ENCODE assay signal across 19 mouse cellular contexts in genomic region chr7:111637866-111638448, GRCm38 (mm10).
DNase-seq lines count a peak whose midpoint lies in the region; ATAC-seq lines count a peak whose summit lies in the region.
"Had no signal": no experiment of that assay in that cellular context is flagged by ENCODE, and none has a peak within 500 bp of the region (broad histone marks: within the 10 kb centered on the region; RNA-seq: fewer than 3 reads in every experiment).

No protein-coding gene starts in this region.

- WGBS in forebrain, embryonic 15.5 days, result 60% methylated on average over 2 of the region's 2 CpGs
- 88% methylated on average over 2 of the region's 2 CpGs for whole genome bisulfite sequencing in forebrain, embryonic 10.5 days
- 60% methylated on average over 2 of the region's 2 CpGs for WGBS in hindbrain, embryonic 15.5 days
- WGBS in hindbrain, embryonic 12.5 days, result 83% methylated on average over 2 of the region's 2 CpGs
- 49% methylated on average over 2 of the region's 2 CpGs for WGBS in neural tube, embryonic 13.5 days

- no peaks in the 10 kb centered on the region for H3K27me3 ChIP-seq in forebrain, embryonic 15.5 days
- H3K27me3 ChIP-seq in forebrain, embryonic 10.5 days (ENCODE audit: poor library complexity, severe bottlenecking), result no peaks in the 10 kb centered on the region
- H3K27me3 ChIP-seq in hindbrain, embryonic 15.5 days, result no peaks in the 10 kb centered on the region
- H3K27me3 ChIP-seq in hindbrain, embryonic 12.5 days, result no peaks in the 10 kb centered on the region
- no peaks in the 10 kb centered on the region for H3K27me3 ChIP-seq in neural tube, embryonic 13.5 days
- H3K27me3 ChIP-seq: embryonic facial prominence, embryonic 13.5 days; Patski had no signal

- DNase-seq in forebrain, embryonic 10.5 days (ENCODE audit: extremely low spot score, low spot score), result no peak
- no peak for DNase-seq in neural tube, embryonic 10.5 days (ENCODE audit: extremely low spot score, low spot score)
- no peak for DNase-seq in cerebellum, adult 18-20 months
- DNase-seq: cerebellum, adult 2 months; cerebellum, postnatal 10 days; gastrocnemius, postnatal 14 days had no signal

- no peak for ATAC-seq in forebrain, embryonic 15.5 days (replicated peaks)
- ATAC-seq in hindbrain, embryonic 15.5 days (ENCODE audit: low FRiP score, low read depth), result peak; percentile 6; the same call in 1 of the 2 replicates
- ATAC-seq in hindbrain, embryonic 12.5 days (ENCODE audit: low FRiP score), result no peak
- peak; percentile 82 for ATAC-seq in neural tube, embryonic 13.5 days (ENCODE audit: low read depth)
- ATAC-seq in CD4-positive, CD25-positive, alpha-beta regulatory T cell, adult 4 months, result no peak
- ATAC-seq: activated CD4-positive, CD25-positive, alpha-beta regulatory T cell, adult 4 months; forebrain, embryonic 14.5 days; inflammation-experienced regulatory T-cells, adult 6 months; intestine, postnatal 0 days; Patski had no signal

- H3K4me3 ChIP-seq in forebrain, embryonic 15.5 days, result no peak overlapping the region
- no peak overlapping the region for H3K4me3 ChIP-seq in forebrain, embryonic 10.5 days
- H3K4me3 ChIP-seq in hindbrain, embryonic 15.5 days, result no peak overlapping the region
- no peak overlapping the region for H3K4me3 ChIP-seq in hindbrain, embryonic 12.5 days
- no peak overlapping the region for H3K4me3 ChIP-seq in neural tube, embryonic 13.5 days
- H3K4me3 ChIP-seq: embryonic facial prominence, embryonic 13.5 days; heart, adult 2 months had no signal

- H3K27ac ChIP-seq in forebrain, embryonic 15.5 days (replicated peaks), result peak overlapping the region; percentile 25; the same call in 1 of the 2 replicates
- no peak overlapping the region for H3K27ac ChIP-seq in forebrain, embryonic 10.5 days
- H3K27ac ChIP-seq in hindbrain, embryonic 15.5 days (replicated peaks), result no peak overlapping the region
- no peak overlapping the region for H3K27ac ChIP-seq in hindbrain, embryonic 12.5 days
- peak overlapping the region; percentile 39; the same call in 1 of the 2 replicates for H3K27ac ChIP-seq in neural tube, embryonic 13.5 days (replicated peaks)
- H3K27ac ChIP-seq: embryonic facial prominence, embryonic 13.5 days; heart, adult 2 months had no signal

- no peaks in the 10 kb centered on the region for H3K36me3 ChIP-seq in forebrain, embryonic 15.5 days
- no peaks in the 10 kb centered on the region for H3K36me3 ChIP-seq in forebrain, embryonic 10.5 days (replicated peaks)
- H3K36me3 ChIP-seq in hindbrain, embryonic 15.5 days, result no peaks in the 10 kb centered on the region
- no peaks in the 10 kb centered on the region for H3K36me3 ChIP-seq in hindbrain, embryonic 12.5 days
- no peaks in the 10 kb centered on the region for H3K36me3 ChIP-seq in neural tube, embryonic 13.5 days
- H3K36me3 ChIP-seq: embryonic facial prominence, embryonic 13.5 days had no signal

- no peaks in the 10 kb centered on the region for H3K9me3 ChIP-seq in forebrain, embryonic 15.5 days
- H3K9me3 ChIP-seq in forebrain, embryonic 10.5 days, result no peaks in the 10 kb centered on the region
- no peaks in the 10 kb centered on the region for H3K9me3 ChIP-seq in hindbrain, embryonic 15.5 days
- H3K9me3 ChIP-seq in hindbrain, embryonic 12.5 days (replicated peaks), result no peaks in the 10 kb centered on the region
- H3K9me3 ChIP-seq in neural tube, embryonic 13.5 days, result no peaks in the 10 kb centered on the region
- H3K9me3 ChIP-seq: embryonic facial prominence, embryonic 13.5 days had no signal

- no peak overlapping the region for H3K9ac ChIP-seq in forebrain, embryonic 15.5 days (replicated peaks)
- no peak overlapping the region for H3K9ac ChIP-seq in hindbrain, embryonic 15.5 days
- H3K9ac ChIP-seq in hindbrain, embryonic 12.5 days, result no peak overlapping the region
- H3K9ac ChIP-seq in neural tube, embryonic 13.5 days, result no peak overlapping the region
- H3K9ac ChIP-seq: embryonic facial prominence, embryonic 13.5 days had no signal

- no peak overlapping the region for H3K4me2 ChIP-seq in forebrain, embryonic 15.5 days (replicated peaks)
- no peak overlapping the region for H3K4me2 ChIP-seq in hindbrain, embryonic 15.5 days
- H3K4me2 ChIP-seq in hindbrain, embryonic 12.5 days (replicated peaks), result no peak overlapping the region
- H3K4me2 ChIP-seq in neural tube, embryonic 13.5 days, result no peak overlapping the region
- H3K4me2 ChIP-seq: embryonic facial prominence, embryonic 13.5 days; heart, embryonic 11.5 days had no signal

- 0 out of 2 replicates have a peak, but pooled peaks cover 8% of the 10 kb centered on the region for H3K4me1 ChIP-seq in forebrain, embryonic 15.5 days
- no peaks in the 10 kb centered on the region for H3K4me1 ChIP-seq in forebrain, embryonic 10.5 days
- H3K4me1 ChIP-seq in hindbrain, embryonic 15.5 days (replicated peaks), result no peaks in the 10 kb centered on the region
- H3K4me1 ChIP-seq in hindbrain, embryonic 12.5 days, result peaks cover 7% of the 10 kb centered on the region; the same call in 1 of the 2 replicates
- peaks cover 16% of the 10 kb centered on the region for H3K4me1 ChIP-seq in neural tube, embryonic 13.5 days (replicated peaks)
- H3K4me1 ChIP-seq: embryonic facial prominence, embryonic 13.5 days had no signal

Comparison
In these comparisons a context has a peak if more than half of its experiments do, and no peak if none do; other contexts are left out.
1. ATAC-seq: peak in hindbrain, embryonic 15.5 days (single experiment) and neural tube, embryonic 13.5 days (single experiment); none in forebrain, embryonic 15.5 days (single experiment), hindbrain, embryonic 12.5 days (single experiment) and CD4-positive, CD25-positive, alpha-beta regulatory T cell, adult 4 months (single experiment).
2. H3K27ac ChIP-seq: peak in forebrain, embryonic 15.5 days (single experiment) and neural tube, embryonic 13.5 days (single experiment); none in forebrain, embryonic 10.5 days (single experiment), hindbrain, embryonic 15.5 days (single experiment) and hindbrain, embryonic 12.5 days (single experiment).